ENCODE assay signal across 16 mouse cellular contexts in genomic region chr4:136158498-136158897, GRCm38 (mm10). TPM values are rescaled to one million over a fixed set of nuclear protein-coding genes. Genes with fewer than 3 reads are reported as not detected.
DNase-seq lines count a peak whose midpoint lies in the region; ATAC-seq and TF ChIP-seq lines count a peak whose summit lies in the region.
"Had no signal": no experiment of that assay in that cellular context is flagged by ENCODE, and none has a peak within 500 bp of the region (broad histone marks: within the 10 kb centered on the region; RNA-seq: fewer than 3 reads in every experiment).

No protein-coding gene starts in this region.

- H3K9ac ChIP-seq in kidney, embryonic 16.5 days (replicated peaks; ENCODE audit: low read length), result no peak overlapping the region
- H3K9ac ChIP-seq in lung, postnatal 0 days (replicated peaks; ENCODE audit: low read depth), result no peak overlapping the region
- no peak overlapping the region for H3K9ac ChIP-seq in stomach, postnatal 0 days (ENCODE audit: low read length)
- H3K9ac ChIP-seq: heart, embryonic 12.5 days; limb, embryonic 15.5 days; midbrain, embryonic 15.5 days had no signal

- H3K9me3 ChIP-seq in kidney, embryonic 16.5 days (ENCODE audit: low read length), result no peaks in the 10 kb centered on the region
- H3K9me3 ChIP-seq in lung, postnatal 0 days (ENCODE audit: low read length), result no peaks in the 10 kb centered on the region
- no peaks in the 10 kb centered on the region for H3K9me3 ChIP-seq in stomach, postnatal 0 days (ENCODE audit: control insufficient read depth, low read length)
- H3K9me3 ChIP-seq: heart, embryonic 12.5 days; limb, embryonic 15.5 days; midbrain, embryonic 15.5 days had no signal

- H3K27me3 ChIP-seq in kidney, embryonic 16.5 days (ENCODE audit: insufficient read depth, low read length), result no peaks in the 10 kb centered on the region
- H3K27me3 ChIP-seq in lung, postnatal 0 days (replicated peaks; ENCODE audit: insufficient read depth, low read length), result no peaks in the 10 kb centered on the region
- no peaks in the 10 kb centered on the region for H3K27me3 ChIP-seq in stomach, postnatal 0 days (ENCODE audit: control insufficient read depth, insufficient read depth, low read length)
- H3K27me3 ChIP-seq: heart, embryonic 12.5 days; limb, embryonic 15.5 days; midbrain, embryonic 15.5 days had no signal

- H3K4me2 ChIP-seq in kidney, embryonic 16.5 days (replicated peaks; ENCODE audit: low read depth, low read length), result no peak overlapping the region
- H3K4me2 ChIP-seq in lung, postnatal 0 days (replicated peaks; ENCODE audit: low read depth, low read length), result no peak overlapping the region
- H3K4me2 ChIP-seq in stomach, postnatal 0 days (replicated peaks; ENCODE audit: low read depth), result no peak overlapping the region
- H3K4me2 ChIP-seq: heart, embryonic 12.5 days; limb, embryonic 15.5 days; midbrain, embryonic 15.5 days had no signal

- no peak for TF ChIP-seq EP300 in lung, postnatal 0 days (IDR thresholded peaks at IDR 0.05)
- no peak for TF ChIP-seq EP300 in stomach, postnatal 0 days (optimal IDR thresholded peaks at IDR 0.05)

- 77% methylated on average over 6 of the region's 6 CpGs for WGBS in kidney, embryonic 16.5 days
- 76% methylated on average over 6 of the region's 6 CpGs for WGBS in lung, postnatal 0 days
- 75% methylated on average over 6 of the region's 6 CpGs for whole genome bisulfite sequencing in stomach, postnatal 0 days

- no peak for ATAC-seq in kidney, embryonic 16.5 days (ENCODE audit: low FRiP score, low TSS enrichment)
- no peak for ATAC-seq in lung, postnatal 0 days
- ATAC-seq in stomach, postnatal 0 days (ENCODE audit: low FRiP score, low TSS enrichment), result no peak
- ATAC-seq: forebrain, embryonic 14.5 days; midbrain, embryonic 15.5 days had no signal

- H3K4me3 ChIP-seq in kidney, embryonic 16.5 days (ENCODE audit: low read length), result no peak overlapping the region
- no peak overlapping the region for H3K4me3 ChIP-seq in lung, postnatal 0 days (ENCODE audit: low read depth, low read length)
- no peak overlapping the region for H3K4me3 ChIP-seq in stomach, postnatal 0 days (ENCODE audit: low read depth, low read length)
- H3K4me3 ChIP-seq: heart, embryonic 12.5 days; limb, embryonic 15.5 days; midbrain, embryonic 15.5 days had no signal

- TF ChIP-seq CTCF in lung, postnatal 0 days (IDR thresholded peaks at IDR 0.05), result peak; percentile 40
- peak; percentile 44 for TF ChIP-seq CTCF in stomach, postnatal 0 days (IDR thresholded peaks at IDR 0.05; ENCODE audit: low read depth)

- intact Hi-C loops in heart, postnatal 36 days (cut with DNase I), result no loop called here

- DNase-seq in heart, adult 11 months, result peak; percentile 83
- DNase-seq in heart, postnatal 36 days, result no peak
- peak; percentile 35 to 43 for DNase-seq in kidney, postnatal 4 days
- DNase-seq in lung, postnatal 0 days (ENCODE audit: low spot score), result no peak
- DNase-seq in lung, postnatal 10 days, result no peak
- DNase-seq in stomach, postnatal 0 days (ENCODE audit: low spot score), result no peak
- no peak for DNase-seq in right cerebral cortex, postnatal 36 days (ENCODE audit: low spot score in 2 of 2)
- DNase-seq: cerebellum, postnatal 10 days; embryo, embryonic 11 days; kidney, adult 11 months had no signal

- H3K4me1 ChIP-seq in kidney, embryonic 16.5 days (ENCODE audit: insufficient read depth, low read length), result peaks cover 10% of the 10 kb centered on the region
- no peaks in the 10 kb centered on the region for H3K4me1 ChIP-seq in lung, postnatal 0 days (ENCODE audit: insufficient read depth, low read depth, low read length)
- H3K4me1 ChIP-seq in stomach, postnatal 0 days (replicated peaks; ENCODE audit: control insufficient read depth, insufficient read depth), result no peaks in the 10 kb centered on the region

- no peak overlapping the region for H3K27ac ChIP-seq in kidney, embryonic 16.5 days (ENCODE audit: low read length)
- no peak overlapping the region for H3K27ac ChIP-seq in lung, postnatal 0 days (ENCODE audit: low read length)
- no peak overlapping the region for H3K27ac ChIP-seq in stomach, postnatal 0 days (replicated peaks)
- H3K27ac ChIP-seq: limb, embryonic 15.5 days; macrophage; midbrain, embryonic 15.5 days had no signal

- no peaks in the 10 kb centered on the region for H3K36me3 ChIP-seq in kidney, embryonic 16.5 days (ENCODE audit: insufficient read depth, low read length)
- no peaks in the 10 kb centered on the region for H3K36me3 ChIP-seq in lung, postnatal 0 days (ENCODE audit: insufficient read depth, low read length)
- no peaks in the 10 kb centered on the region for H3K36me3 ChIP-seq in stomach, postnatal 0 days (ENCODE audit: control insufficient read depth, insufficient read depth, low read length)
- H3K36me3 ChIP-seq: heart, embryonic 12.5 days; limb, embryonic 15.5 days; midbrain, embryonic 15.5 days had no signal

RNA-seq across cellular contexts. Expression of gene E2f2, which starts 13.7 kb away (rescaled TPM):
- 1 to 10 TPM; 1.4 to 2.1 TPM for total RNA-seq in heart, postnatal 36 days (2021)
- polyA plus RNA-seq in kidney, embryonic 16.5 days (2015; fragmentation: Nextera tagmentation; extraction: Ambion mirVana), result 7.3 and 8.3 TPM in 2 replicates
- polyA plus RNA-seq in lung, postnatal 0 days (2015; fragmentation: Nextera tagmentation; extraction: Ambion mirVana), result 17.8 and 19.1 TPM in 2 replicates
- 0.91 and 1.5 TPM in 2 replicates for polyA plus RNA-seq in stomach, postnatal 0 days (2015; fragmentation: Nextera tagmentation; extraction: Ambion mirVana)

RNA-seq across cellular contexts. Expression of gene Id3, which starts 15.2 kb away (rescaled TPM):
- total RNA-seq in heart, postnatal 36 days (2021), result 10 to 100 TPM; 58.1 to 63.9 TPM
- 953 and 999 TPM in 2 replicates for polyA plus RNA-seq in kidney, embryonic 16.5 days (2015; fragmentation: Nextera tagmentation; extraction: Ambion mirVana)
- polyA plus RNA-seq in lung, postnatal 0 days (2015; fragmentation: Nextera tagmentation; extraction: Ambion mirVana), result 430 and 477 TPM in 2 replicates
- polyA plus RNA-seq in stomach, postnatal 0 days (2015; fragmentation: Nextera tagmentation; extraction: Ambion mirVana), result 201 and 224 TPM in 2 replicates

RNA-seq across cellular contexts. Expression of gene Asap3, which starts 47.7 kb away (rescaled TPM):
- total RNA-seq in heart, postnatal 36 days (2021), result 10 to 100 TPM in 1 of 2 experiments, 1 to 10 TPM in 1; 9.4 to 11.7 TPM
- polyA plus RNA-seq in kidney, embryonic 16.5 days (2015; fragmentation: Nextera tagmentation; extraction: Ambion mirVana), result 5.8 and 6.0 TPM in 2 replicates
- polyA plus RNA-seq in lung, postnatal 0 days (2015; fragmentation: Nextera tagmentation; extraction: Ambion mirVana), result 5.4 and 5.5 TPM in 2 replicates
- polyA plus RNA-seq in stomach, postnatal 0 days (2015; fragmentation: Nextera tagmentation; extraction: Ambion mirVana), result 1.6 and 1.9 TPM in 2 replicates

Comparison
In these comparisons a context has a peak if more than half of its experiments do, and no peak if none do; other contexts are left out.
1. DNase-seq: peak in heart, adult 11 months (single experiment) and kidney, postnatal 4 days (2 of 2); none in heart, postnatal 36 days (0 of 2), lung, postnatal 0 days (single experiment), lung, postnatal 10 days (single experiment), stomach, postnatal 0 days (single experiment) and right cerebral cortex, postnatal 36 days (0 of 2).